Mouse (Mus musculus): ENCODE measurements at regions not wholly inside any gene's neighbourhood (a gene's known extent, or its start where the extent isn't known, plus 50 kb on each side); places are given as distances from the start of the nearest gene placed in this dataset.

DNA sequence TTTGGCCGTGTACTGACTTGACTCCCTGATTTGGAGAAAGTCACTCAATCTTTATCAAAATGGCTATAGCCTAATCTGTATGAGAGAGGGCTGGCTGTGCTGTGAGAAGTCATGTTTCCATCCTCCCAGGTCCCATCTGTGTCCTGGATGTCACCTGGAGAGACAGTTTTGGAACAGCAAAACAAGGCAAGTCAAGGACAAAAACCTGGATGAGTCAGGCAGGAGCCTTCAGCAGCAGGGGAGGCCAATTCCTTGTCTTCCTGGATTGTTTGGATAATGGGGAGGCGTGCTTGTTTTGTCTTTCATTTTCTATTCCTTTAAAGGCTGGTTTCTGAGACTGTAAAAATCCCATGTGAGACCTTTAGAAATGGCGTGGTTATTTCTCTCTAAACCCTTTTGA is 148.8 kb upstream of the Lcorl start:
- Histone ChIP-seq H3K27ac (ENCODE audit: control insufficient read depth, low read depth, low read length) (no peak overlapping the region), H3K36me3 (ENCODE audit: control insufficient read depth in 1 of 2, insufficient read depth in 2 of 2, low read length in 2 of 2) (no peaks in the 10 kb centered on the region), H3K4me3 (ENCODE audit: control insufficient read depth in 1 of 2, insufficient read depth in 1 of 2, low read depth in 2 of 2, low read length in 2 of 2) (no peak overlapping the region), H3K9me3 (replicated peaks; ENCODE audit: insufficient read depth, low read length) (no peaks in the 10 kb centered on the region), H3K4me1 (ENCODE audit: control insufficient read depth in 1 of 2, insufficient read depth in 2 of 2, low read length in 2 of 2) (no peaks in the 10 kb centered on the region), H3K9ac (ENCODE audit: control insufficient read depth, low read depth, low read length, poor library complexity, severe bottlenecking) (no peak overlapping the region), H3K27me3 (ENCODE audit: control insufficient read depth in 1 of 2, insufficient read depth in 2 of 2, low read length in 2 of 2) (no peaks in the 10 kb centered on the region), H3K79me2 (ENCODE audit: control insufficient read depth, insufficient read depth, low read length, poor library complexity) (no peaks in the 10 kb centered on the region)
- TF ChIP-seq ELF1 (IDR thresholded peaks at IDR 0.05; ENCODE audit: low read depth, low read length) (no peak), CHD1 (IDR thresholded peaks at IDR 0.05; ENCODE audit: low read depth, low read length) (no peak), ZMIZ1 (IDR thresholded peaks at IDR 0.05; ENCODE audit: low read depth, low read length) (no peak), KAT2A (conservative IDR thresholded peaks at IDR 0.05; ENCODE audit: low read depth, low read length) (no peak), POLR2AphosphoS5 (IDR thresholded peaks at IDR 0.05; ENCODE audit: borderline replicate concordance, low read depth, low read length) (no peak), CTCF (IDR thresholded peaks at IDR 0.05 in 2 of 3, conservative IDR thresholded peaks at IDR 0.05 in 1 of 3; ENCODE audit: control insufficient read depth in 1 of 3, insufficient read depth in 1 of 3, low read depth in 2 of 3, low read length in 3 of 3, poor library complexity in 1 of 3, severe bottlenecking in 1 of 3) (no peak), GABPA (IDR thresholded peaks at IDR 0.05; ENCODE audit: low read depth, low read length) (no peak), SIN3A (IDR thresholded peaks at IDR 0.05; ENCODE audit: low read length) (no peak), MAFK (IDR thresholded peaks at IDR 0.05; ENCODE audit: borderline replicate concordance, low read depth, low read length) (no peak), NRF1 (IDR thresholded peaks at IDR 0.05; ENCODE audit: insufficient read depth, low read depth, low read length, poor library complexity, severe bottlenecking) (no peak), USF2 (IDR thresholded peaks at IDR 0.05; ENCODE audit: borderline replicate concordance in 1 of 2, insufficient read depth in 1 of 2, low read depth in 1 of 2, low read length in 2 of 2) (no peak), RAD21 (IDR thresholded peaks at IDR 0.05; ENCODE audit: low read depth, low read length) (no peak), SMC3 (IDR thresholded peaks at IDR 0.05; ENCODE audit: low read depth, low read length) (no peak), ETS1 (IDR thresholded peaks at IDR 0.05; ENCODE audit: low read depth, low read length) (no peak), MEF2A (IDR thresholded peaks at IDR 0.05; ENCODE audit: extremely low read depth, insufficient replicate concordance, low read depth, low read length, poor library complexity, severe bottlenecking) (no peak), MAX (IDR thresholded peaks at IDR 0.05; ENCODE audit: low read length) (no peak), ZKSCAN1 (IDR thresholded peaks at IDR 0.05; ENCODE audit: low read depth, low read length) (no peak), POLR2AphosphoS2 (IDR thresholded peaks at IDR 0.05; ENCODE audit: low read length) (no peak)
- DNase-seq (ENCODE audit: low read depth, low spot score): no peak

DNA sequence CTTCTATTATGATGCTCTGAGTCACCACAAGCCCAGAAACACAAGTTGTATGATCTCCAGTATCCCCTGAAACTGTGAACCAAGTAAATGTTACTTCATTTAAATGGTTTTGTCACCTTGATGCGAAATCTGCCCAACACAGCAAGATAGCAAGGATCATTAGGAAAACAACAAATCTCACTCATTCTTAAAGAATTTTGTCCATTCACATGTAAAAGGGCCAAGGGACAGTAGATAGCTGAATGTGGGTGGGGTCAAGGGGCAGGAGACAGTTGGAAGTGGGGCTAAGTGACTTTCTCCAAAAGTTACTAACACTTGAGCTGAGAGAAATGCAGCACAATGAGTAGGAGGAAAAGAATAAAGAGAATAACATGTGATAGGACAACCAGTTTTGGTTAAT is 148.2 kb upstream of the Lcorl start:
- H3K27me3 ChIP-seq (ENCODE audit: control insufficient read depth in 1 of 2, insufficient read depth in 2 of 2, low read length in 2 of 2): no peaks in the 10 kb centered on the region

More for the DNA sequence above, 148.2 kb upstream of the Lcorl start:
- TF ChIP-seq ZKSCAN1 (IDR thresholded peaks at IDR 0.05; ENCODE audit: low read depth, low read length) (no peak), RAD21 (IDR thresholded peaks at IDR 0.05; ENCODE audit: low read depth, low read length) (no peak), CHD2 (IDR thresholded peaks at IDR 0.05; ENCODE audit: low read length) (no peak), POLR2A (IDR thresholded peaks at IDR 0.05; ENCODE audit: control insufficient read depth in 1 of 2, insufficient read depth in 1 of 2, low read depth in 1 of 2, low read length in 2 of 2, poor library complexity in 1 of 2) (no peak), MAZ (IDR thresholded peaks at IDR 0.05; ENCODE audit: low read depth, low read length) (no peak), ETS1 (IDR thresholded peaks at IDR 0.05; ENCODE audit: low read depth, low read length) (no peak), SMC3 (IDR thresholded peaks at IDR 0.05; ENCODE audit: low read depth, low read length) (no peak), UBTF (IDR thresholded peaks at IDR 0.05; ENCODE audit: borderline replicate concordance, insufficient read depth, low read depth, low read length) (no peak), NRF1 (IDR thresholded peaks at IDR 0.05; ENCODE audit: insufficient read depth, low read depth, low read length, poor library complexity, severe bottlenecking) (no peak), ZC3H11A (IDR thresholded peaks at IDR 0.05; ENCODE audit: low read depth, low read length) (no peak), POLR2AphosphoS2 (IDR thresholded peaks at IDR 0.05; ENCODE audit: low read length) (no peak), E2F4 (IDR thresholded peaks at IDR 0.05; ENCODE audit: borderline replicate concordance, low read depth, low read length) (no peak), CTCF (IDR thresholded peaks at IDR 0.05 in 2 of 3, conservative IDR thresholded peaks at IDR 0.05 in 1 of 3; ENCODE audit: control insufficient read depth in 1 of 3, insufficient read depth in 1 of 3, low read depth in 2 of 3, low read length in 3 of 3, poor library complexity in 1 of 3, severe bottlenecking in 1 of 3) (no peak), MXI1 (IDR thresholded peaks at IDR 0.05; ENCODE audit: low read depth, low read length) (no peak), MYB (IDR thresholded peaks at IDR 0.05; ENCODE audit: low read depth, low read length) (no peak), ZMIZ1 (IDR thresholded peaks at IDR 0.05; ENCODE audit: low read depth, low read length) (no peak), BHLHE40 (IDR thresholded peaks at IDR 0.05; ENCODE audit: borderline replicate concordance, low read depth, low read length) (no peak), JUND (IDR thresholded peaks at IDR 0.05; ENCODE audit: low read depth, low read length) (no peak)
- no peak for DNase-seq (ENCODE audit: low read depth, low spot score)
- Histone ChIP-seq H3K79me2 (ENCODE audit: control insufficient read depth, insufficient read depth, low read length, poor library complexity) (no peaks in the 10 kb centered on the region), H3K9ac (ENCODE audit: control insufficient read depth, low read depth, low read length, poor library complexity, severe bottlenecking) (no peak overlapping the region), H3K36me3 (ENCODE audit: control insufficient read depth in 1 of 2, insufficient read depth in 2 of 2, low read length in 2 of 2) (no peaks in the 10 kb centered on the region), H3K27ac (ENCODE audit: control insufficient read depth, low read depth, low read length) (no peak overlapping the region), H3K9me3 (replicated peaks; ENCODE audit: insufficient read depth, low read length) (no peaks in the 10 kb centered on the region), H3K4me3 (ENCODE audit: control insufficient read depth in 1 of 2, insufficient read depth in 1 of 2, low read depth in 2 of 2, low read length in 2 of 2) (no peak overlapping the region), H3K4me1 (ENCODE audit: control insufficient read depth in 1 of 2, insufficient read depth in 2 of 2, low read length in 2 of 2) (no peaks in the 10 kb centered on the region)
